Mouse (Mus musculus): ENCODE results near the gene Aff4.

DNA sequence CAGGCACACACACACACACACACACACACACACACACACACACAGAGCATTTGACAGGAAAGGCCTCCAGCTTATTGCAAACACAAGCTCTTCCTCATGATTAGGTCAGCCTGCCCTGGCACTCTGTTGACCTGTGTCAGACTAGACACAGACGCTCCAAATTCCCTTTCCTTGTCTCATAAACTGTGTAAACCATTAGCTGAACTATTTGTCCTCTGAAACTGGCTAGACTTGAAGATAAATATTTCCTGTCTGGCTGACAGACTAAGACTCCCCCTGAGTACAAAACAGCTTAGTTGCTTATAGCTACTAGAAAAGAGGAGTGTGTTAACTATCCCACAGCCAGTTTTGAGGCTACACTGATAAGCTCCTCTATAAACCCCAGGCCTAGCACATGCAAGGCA, 35.9 kb upstream of the Aff4 start:
- TF ChIP-seq USF1 (IDR thresholded peaks at IDR 0.05; ENCODE audit: low read depth, low read length) = no peak
- no peak for TF ChIP-seq MAX (IDR thresholded peaks at IDR 0.05; ENCODE audit: low read length)
- TF ChIP-seq NELFE (IDR thresholded peaks at IDR 0.05; ENCODE audit: low read depth, low read length) = no peak
- TF ChIP-seq CTCF (conservative IDR thresholded peaks at IDR 0.05 in 1 of 2, IDR thresholded peaks at IDR 0.05 in 1 of 2; ENCODE audit: low read depth in 2 of 2, low read length in 2 of 2) = no peak
- TF ChIP-seq POLR2A (IDR thresholded peaks at IDR 0.05; ENCODE audit: low read depth, low read length) = no peak
- no peak for TF ChIP-seq TBP (conservative IDR thresholded peaks at IDR 0.05; ENCODE audit: low read depth, low read length)
- TF ChIP-seq PAX5 (IDR thresholded peaks at IDR 0.05; ENCODE audit: low read length) = no peak
- no peak for TF ChIP-seq JUND (conservative IDR thresholded peaks at IDR 0.05; ENCODE audit: low read depth, low read length)
